Mouse (Mus musculus) thymus, adult 2 months (tissue): ENCODE data around the gene Cand1.

Experiments
- CTCF ChIP-seq: fragments of 200-500 bp; IDR thresholded peaks from 2 replicates; pipeline ENCODE4 v1.5.1; 2012; ENCODE audit warnings: mild to moderate bottlenecking, control low read depth, low read length, moderate library complexity, borderline replicate concordance; ENCODE audit not compliant: control insufficient read depth, poor library complexity, insufficient read depth; ENCODE audit errors: extremely low read depth
- POLR2A ChIP-seq: fragments of 200-500 bp; IDR thresholded peaks from 2 replicates; pipeline ENCODE4 v1.6.1; 2012; ENCODE audit warnings: mild to moderate bottlenecking, low read length, control low read depth, moderate library complexity; ENCODE audit not compliant: control insufficient read depth, poor library complexity, insufficient read depth; ENCODE audit errors: extremely low read depth

DNA sequence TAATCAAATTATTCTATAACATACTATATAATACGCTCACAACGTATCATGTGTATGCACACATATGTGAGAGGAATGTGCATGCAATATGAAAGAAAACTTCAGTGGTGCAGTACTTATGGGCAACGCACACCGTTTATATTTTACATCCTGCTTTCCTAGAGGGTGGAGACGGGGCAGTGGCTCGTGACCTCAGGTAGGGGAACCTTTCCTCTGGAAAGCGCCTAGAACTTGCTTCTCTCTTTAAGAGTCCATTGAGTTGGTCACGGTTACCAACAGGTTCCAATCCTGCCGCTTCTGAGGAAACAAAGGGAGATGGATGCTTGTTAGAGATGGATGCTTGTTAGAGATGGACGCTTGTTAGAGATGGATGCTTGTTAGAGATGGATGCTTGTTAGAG lies 31.2 kb upstream of the Cand1 start:
- no peak for TF ChIP-seq CTCF
- TF ChIP-seq POLR2A, result no peak
